ENCODE assay signal across 8 mouse cellular contexts in genomic region chrX:169085871-169086270, GRCm38 (mm10).
DNase-seq lines count a peak whose midpoint lies in the region; ATAC-seq lines count a peak whose summit lies in the region.
"Had no signal": no experiment of that assay in that cellular context is flagged by ENCODE, and none has a peak within 500 bp of the region (broad histone marks: within the 10 kb centered on the region; RNA-seq: fewer than 3 reads in every experiment).

No protein-coding gene starts in this region.

- peak; percentile 2 for DNase-seq in ovary, adult 18-20 months (ENCODE audit: low spot score)
- no peak for DNase-seq in ovary, postnatal 10 days (ENCODE audit: low spot score)
- DNase-seq in adrenal gland, postnatal 14 days = peak; percentile 70
- peak; percentile 65 for DNase-seq in embryonic facial prominence, embryonic 11.5 days (ENCODE audit: low spot score)
- peak; percentile 59 for DNase-seq in kidney, adult 9 months
- peak; percentile 17 for DNase-seq in liver, embryonic 13.5 days
- DNase-seq in right cerebral cortex, postnatal 10 days (ENCODE audit: low spot score in 2 of 2) = peak; percentile 26 to 59

- H3K4me2 ChIP-seq in embryonic facial prominence, embryonic 11.5 days (ENCODE audit: low read depth, low read length) = no peak overlapping the region
- H3K4me2 ChIP-seq in liver, embryonic 13.5 days = no peak overlapping the region
- H3K4me2 ChIP-seq: neural tube, embryonic 13.5 days had no signal

- no peaks in the 10 kb centered on the region for H3K4me1 ChIP-seq in embryonic facial prominence, embryonic 11.5 days (ENCODE audit: control insufficient read depth, insufficient read depth, low read length)
- H3K4me1 ChIP-seq in liver, embryonic 13.5 days (replicated peaks) = no peaks in the 10 kb centered on the region
- H3K4me1 ChIP-seq: neural tube, embryonic 13.5 days had no signal

- no peak for ATAC-seq in embryonic facial prominence, embryonic 11.5 days (replicated peaks; ENCODE audit: insufficient number of reproducible peaks, low FRiP score, low TSS enrichment, low read depth)
- ATAC-seq in liver, embryonic 13.5 days (ENCODE audit: low read depth) = no peak

- H3K9ac ChIP-seq in embryonic facial prominence, embryonic 11.5 days (replicated peaks; ENCODE audit: low read length) = no peak overlapping the region
- no peak overlapping the region for H3K9ac ChIP-seq in liver, embryonic 13.5 days
- H3K9ac ChIP-seq: neural tube, embryonic 13.5 days had no signal

- H3K4me3 ChIP-seq in embryonic facial prominence, embryonic 11.5 days (ENCODE audit: low read depth, low read length) = no peak overlapping the region
- no peak overlapping the region for H3K4me3 ChIP-seq in liver, embryonic 13.5 days (replicated peaks)
- H3K4me3 ChIP-seq: neural tube, embryonic 13.5 days had no signal

- WGBS in embryonic facial prominence, embryonic 11.5 days = 13% methylated on average over 5 of the region's 5 CpGs
- 8% methylated on average over 5 of the region's 5 CpGs for WGBS in liver, embryonic 13.5 days (ENCODE audit: insufficient replicate concordance)

- no peak overlapping the region for H3K27ac ChIP-seq in embryonic facial prominence, embryonic 11.5 days (replicated peaks; ENCODE audit: low read depth, low read length)
- H3K27ac ChIP-seq in liver, embryonic 13.5 days = no peak overlapping the region
- H3K27ac ChIP-seq: neural tube, embryonic 13.5 days had no signal

- no peaks in the 10 kb centered on the region for H3K27me3 ChIP-seq in embryonic facial prominence, embryonic 11.5 days (ENCODE audit: control insufficient read depth, insufficient read depth, low read length)
- H3K27me3 ChIP-seq in liver, embryonic 13.5 days = no peaks in the 10 kb centered on the region

- H3K9me3 ChIP-seq in embryonic facial prominence, embryonic 11.5 days (replicated peaks; ENCODE audit: control insufficient read depth, low read length) = no peaks in the 10 kb centered on the region
- no peaks in the 10 kb centered on the region for H3K9me3 ChIP-seq in liver, embryonic 13.5 days (replicated peaks)
- H3K9me3 ChIP-seq: neural tube, embryonic 13.5 days had no signal

- no peaks in the 10 kb centered on the region for H3K36me3 ChIP-seq in embryonic facial prominence, embryonic 11.5 days (replicated peaks; ENCODE audit: control insufficient read depth, insufficient read depth, low read depth, low read length)
- no peaks in the 10 kb centered on the region for H3K36me3 ChIP-seq in liver, embryonic 13.5 days
- H3K36me3 ChIP-seq: neural tube, embryonic 13.5 days had no signal
